Mouse (Mus musculus) erythroblast, embryonic 14.5 days (primary cell): ENCODE results near the gene Bdh2. TPM values are rescaled to one million over a fixed set of nuclear protein-coding genes. Genes with fewer than 3 reads are reported as not detected.

ENCODE experiments used
- H3K27me3 ChIP-seq: 2 replicates; pipeline ENCODE4 v1.6.1; 2012; ENCODE audit warnings: inconsistent platforms; ENCODE audit not compliant: control insufficient read depth
- H3K36me3 ChIP-seq: 2 replicates; pipeline ENCODE4 v1.6.1; 2012; ENCODE audit warnings: mild to moderate bottlenecking, inconsistent platforms; ENCODE audit not compliant: control insufficient read depth
- H3K4me1 ChIP-seq: 2 replicates; pipeline ENCODE4 v1.6.1; 2012; ENCODE audit warnings: inconsistent platforms; ENCODE audit not compliant: control insufficient read depth
- H3K4me3 ChIP-seq: replicated peaks from 2 replicates; pipeline ENCODE3; 2012; ENCODE audit warnings: moderate library complexity, mild to moderate bottlenecking, inconsistent platforms
- H3K9me3 ChIP-seq: 2 replicates; pipeline ENCODE4 v1.6.1; 2012; ENCODE audit warnings: low read length, inconsistent platforms, mixed read lengths; ENCODE audit not compliant: control insufficient read depth
- GATA1 ChIP-seq: IDR thresholded peaks from 2 replicates; pipeline ENCODE4 v1.6.1; 2012; ENCODE audit warnings: low read length, inconsistent platforms, mixed read lengths
- TAL1 ChIP-seq: IDR thresholded peaks from 3 replicates; pipeline ENCODE4 v1.6.1; 2012; ENCODE audit warnings: low read length, inconsistent platforms, mixed read lengths
- polyA plus RNA-seq: library from polyadenylated mRNA; stranded (reverse); fragments of >175 nt; gene quantifications from 2 replicates; pipeline ENCODE4 v1.2.3, GENCODE M21; 2012

Bdh2 gene
- polyA plus RNA-seq, 1 experiment = not detected

DNA sequence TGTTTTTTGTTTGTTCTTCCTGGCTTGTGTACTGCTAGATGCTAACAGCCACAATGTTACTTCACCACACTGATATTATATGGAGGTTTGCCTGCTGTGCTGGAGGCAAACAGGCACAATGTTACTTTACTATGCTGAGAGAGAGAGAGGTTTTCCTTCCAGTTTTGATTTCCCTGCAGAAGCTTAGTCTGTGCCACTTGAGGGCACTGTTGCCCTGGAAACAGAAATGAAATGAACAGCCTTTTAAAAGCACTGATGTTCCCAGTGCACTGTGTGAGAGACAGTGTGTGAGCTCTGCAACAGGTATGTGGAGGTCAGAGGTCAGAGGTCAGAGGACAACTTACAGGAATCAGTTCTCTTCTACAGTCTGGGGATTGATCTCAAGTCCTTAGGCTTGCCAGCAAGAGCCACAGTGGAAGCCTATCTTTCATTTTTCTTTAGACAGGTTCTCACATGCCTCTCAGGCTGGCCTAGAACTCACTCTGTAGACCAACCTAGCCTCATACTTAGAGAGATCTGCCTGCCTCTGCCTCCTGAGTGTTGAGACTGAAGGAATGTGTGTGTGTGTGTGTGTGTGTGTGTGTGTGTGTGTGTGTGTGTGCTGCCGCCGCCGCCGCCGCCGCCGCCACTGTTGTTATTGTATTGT is 9.4 kb downstream of the Bdh2 start:
- H3K9me3 ChIP-seq = no peaks in the 10 kb centered on the region
- H3K4me1 ChIP-seq = no peaks in the 10 kb centered on the region
- H3K27me3 ChIP-seq = no peaks in the 10 kb centered on the region
- no peaks in the 10 kb centered on the region for H3K36me3 ChIP-seq
- TF ChIP-seq TAL1 (no peak), GATA1 (no peak)
- H3K4me3 ChIP-seq = no peak overlapping the region

DNA sequence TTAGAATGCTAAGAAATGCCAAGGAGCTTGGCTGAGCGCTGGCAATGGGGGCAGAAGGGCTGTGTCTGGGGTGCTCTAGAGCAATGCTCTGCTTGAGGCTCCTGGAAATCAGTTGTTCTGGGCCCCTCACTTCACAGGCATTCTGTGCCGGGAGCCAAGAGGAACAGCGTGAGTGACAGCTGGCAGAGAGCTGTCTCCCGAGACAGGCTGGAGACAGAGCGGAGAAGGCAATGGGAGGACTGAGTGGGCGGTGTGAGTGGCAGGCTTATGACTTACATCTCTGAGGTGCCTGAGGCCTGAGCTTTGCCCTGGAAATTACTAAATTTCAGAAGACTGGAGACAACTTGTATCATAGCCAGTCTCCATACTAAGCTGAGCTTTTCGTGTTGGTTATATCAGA is 12.7 kb downstream of the Bdh2 start:
- Histone ChIP-seq H3K4me1 (no peaks in the 10 kb centered on the region), H3K4me3 (no peak overlapping the region), H3K36me3 (no peaks in the 10 kb centered on the region), H3K27me3 (no peaks in the 10 kb centered on the region), H3K9me3 (no peaks in the 10 kb centered on the region)
- TF ChIP-seq GATA1 (no peak), TAL1 (no peak)

GRCm38 (mm10) chr3:135295559-135295958 is 14.5 kb downstream of the Bdh2 start:
- Histone ChIP-seq H3K27me3 (no peaks in the 10 kb centered on the region), H3K4me1 (no peaks in the 10 kb centered on the region), H3K4me3 (no peak overlapping the region), H3K9me3 (no peaks in the 10 kb centered on the region), H3K36me3 (no peaks in the 10 kb centered on the region)
- TF ChIP-seq GATA1 (no peak), TAL1 (no peak)

DNA sequence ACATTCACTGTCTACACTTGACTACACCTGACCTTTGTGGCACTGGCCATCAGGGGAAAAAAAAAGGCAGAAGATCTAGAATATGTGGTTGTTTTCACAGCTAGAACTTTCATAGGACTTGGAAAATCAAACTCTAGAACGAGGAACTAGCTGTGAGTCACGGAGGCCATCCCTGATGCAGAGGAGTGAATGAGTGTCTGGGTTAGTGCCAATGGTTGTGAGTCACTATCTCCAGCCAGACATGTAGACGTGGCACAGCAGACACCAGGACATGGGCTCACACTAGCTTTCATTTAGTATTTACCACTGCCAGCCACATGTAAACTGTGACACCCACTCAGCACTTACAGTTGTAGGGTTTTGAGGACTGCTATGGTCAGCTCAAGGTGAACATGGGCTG is 17.5 kb downstream of the Bdh2 start:
- TF ChIP-seq GATA1 (no peak), TAL1 (no peak)
- no peaks in the 10 kb centered on the region for H3K4me1 ChIP-seq
- no peak overlapping the region for H3K4me3 ChIP-seq
- H3K9me3 ChIP-seq = no peaks in the 10 kb centered on the region
- no peaks in the 10 kb centered on the region for H3K36me3 ChIP-seq
- no peaks in the 10 kb centered on the region for H3K27me3 ChIP-seq

- TF ChIP-seq GATA1 (no peak), TAL1 (no peak)
- H3K36me3 ChIP-seq = no peaks in the 10 kb centered on the region
- no peaks in the 10 kb centered on the region for H3K27me3 ChIP-seq
- H3K4me1 ChIP-seq = no peaks in the 10 kb centered on the region
- no peak overlapping the region for H3K4me3 ChIP-seq
- H3K9me3 ChIP-seq = no peaks in the 10 kb centered on the region
Observed at GRCm38 (mm10) chr3:135300081-135300480, 19.1 kb downstream of the Bdh2 start.

DNA sequence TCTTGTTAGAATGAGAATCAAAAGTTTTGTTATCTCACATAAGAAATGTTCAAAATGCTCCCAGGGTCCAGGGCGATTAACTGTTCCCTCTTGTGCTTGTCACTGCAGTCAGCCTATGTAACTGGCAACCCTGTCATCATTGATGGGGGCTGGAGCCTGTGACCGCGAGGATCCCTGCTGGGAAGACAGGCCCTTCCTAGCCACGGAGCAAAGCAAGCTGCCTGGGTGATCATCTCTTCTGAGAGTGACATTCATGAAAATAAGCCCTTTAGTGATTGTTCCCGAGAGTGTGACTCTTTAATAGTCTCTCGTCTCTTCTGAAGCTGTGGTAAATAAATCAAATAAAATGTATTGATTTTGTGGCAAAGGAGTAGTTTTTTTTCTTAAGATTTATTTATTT is 23.0 kb downstream of the Bdh2 start:
- no peaks in the 10 kb centered on the region for H3K9me3 ChIP-seq
- H3K4me1 ChIP-seq = peaks cover 5% of the 10 kb centered on the region
- no peak overlapping the region for H3K4me3 ChIP-seq
- peaks cover 19% of the 10 kb centered on the region for H3K27me3 ChIP-seq
- no peaks in the 10 kb centered on the region for H3K36me3 ChIP-seq
- TF ChIP-seq GATA1 (no peak), TAL1 (no peak)

GRCm38 (mm10) chr3:135304566-135304965 is 23.5 kb downstream of the Bdh2 start:
- TF ChIP-seq TAL1 (no peak), GATA1 (no peak)
- no peaks in the 10 kb centered on the region for H3K9me3 ChIP-seq
- H3K4me3 ChIP-seq = no peak overlapping the region
- no peaks in the 10 kb centered on the region for H3K36me3 ChIP-seq
- peaks cover 5% of the 10 kb centered on the region for H3K4me1 ChIP-seq
- peaks cover 19% of the 10 kb centered on the region for H3K27me3 ChIP-seq

DNA sequence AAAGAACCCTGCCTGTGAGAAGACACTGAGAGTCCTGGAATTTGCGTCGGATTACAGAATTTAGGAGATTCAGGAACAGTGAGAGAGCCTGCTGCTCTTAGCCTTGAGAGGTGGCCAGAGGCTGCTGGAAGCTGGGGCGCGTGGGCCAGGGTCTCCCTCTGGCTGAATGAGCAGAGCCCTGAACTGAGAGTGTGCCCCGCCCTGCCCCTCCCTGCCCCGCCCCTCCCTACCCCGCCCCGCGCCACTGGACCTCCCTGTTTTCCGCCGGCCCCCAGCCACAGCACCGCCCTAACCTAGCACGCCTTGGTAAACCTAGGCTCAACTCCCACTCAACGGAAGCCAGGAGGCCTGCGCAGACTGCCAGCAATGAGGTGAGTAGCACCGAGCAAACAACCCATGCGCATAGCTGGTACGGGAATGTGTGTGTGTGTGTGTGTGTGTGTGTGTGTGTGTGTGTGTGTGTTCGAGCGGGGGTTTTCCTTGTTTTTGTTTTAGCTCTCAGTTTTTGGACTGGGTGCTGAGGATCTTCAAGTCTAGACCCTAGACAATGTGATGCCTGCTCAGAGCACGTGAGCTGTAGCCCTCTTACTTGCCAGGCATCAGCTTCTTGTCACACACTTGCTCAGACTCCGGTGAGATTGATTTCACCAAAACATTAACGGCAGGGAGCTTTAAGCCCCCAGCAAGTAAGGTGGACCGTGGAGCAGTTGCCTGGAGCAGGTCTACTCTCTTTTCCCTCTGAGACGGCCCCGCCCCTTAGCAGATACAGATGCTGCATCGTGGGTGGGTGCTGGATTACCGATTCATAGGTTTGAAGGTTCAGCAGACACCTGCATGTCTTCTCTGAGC is 26.6 kb downstream of the Bdh2 start, which contains the start of gene Slc9b2:
Gene Slc9b2 (plus strand): TSS at position 290 of the 849 bp plus-strand sequence.
- H3K4me3 ChIP-seq = no peak within 1 kb of the TSS
- H3K9me3 ChIP-seq = no peaks in the 10 kb centered on the region
- H3K27me3 ChIP-seq = peaks cover 19% of the 10 kb centered on the region
- no peaks in the 10 kb centered on the region for H3K36me3 ChIP-seq
- peaks cover 5% of the 10 kb centered on the region for H3K4me1 ChIP-seq
- TF ChIP-seq GATA1 (no peak), TAL1 (no peak)

- Histone ChIP-seq H3K4me1 (no peaks in the 10 kb centered on the region), H3K36me3 (no peaks in the 10 kb centered on the region), H3K27me3 (peaks cover 5% of the 10 kb centered on the region), H3K9me3 (no peaks in the 10 kb centered on the region), H3K4me3 (no peak overlapping the region)
- TF ChIP-seq GATA1 = no peak
- TF ChIP-seq TAL1 = no peak
Observed at GRCm38 (mm10) chr3:135312916-135313491, 32.0 kb downstream of the Bdh2 start.

DNA sequence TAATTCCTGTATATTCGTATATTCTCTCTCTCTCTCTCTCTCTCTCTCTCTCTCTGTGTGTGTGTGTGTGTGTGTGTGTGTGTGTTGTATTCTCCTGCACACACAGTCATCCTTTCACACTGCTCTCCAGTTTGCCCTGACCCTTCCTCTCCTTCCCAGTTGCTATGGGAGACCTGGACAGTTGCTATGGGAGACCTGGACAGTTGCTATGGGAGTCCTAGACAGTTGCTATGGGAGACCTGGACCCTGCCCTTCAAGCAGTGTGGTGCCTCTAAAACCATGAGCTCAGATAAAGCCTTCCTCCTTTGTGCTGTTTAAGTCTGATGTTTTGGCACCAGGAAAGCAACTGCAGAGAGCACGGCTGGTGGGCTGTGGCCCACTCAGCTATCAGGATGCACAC is 32.7 kb downstream of the Bdh2 start:
- H3K27me3 ChIP-seq = no peaks in the 10 kb centered on the region
- H3K4me1 ChIP-seq = no peaks in the 10 kb centered on the region
- H3K9me3 ChIP-seq = no peaks in the 10 kb centered on the region
- no peak overlapping the region for H3K4me3 ChIP-seq
- H3K36me3 ChIP-seq = no peaks in the 10 kb centered on the region
- TF ChIP-seq TAL1 = no peak
- no peak for TF ChIP-seq GATA1
